Mouse (Mus musculus) embryo, embryonic 10.5 days (tissue): ENCODE data around the gene Tas2r143.
A peak's percentile ranks its signal among the peaks of the same experiment; 100 is the strongest.

Experiments
- DNase-seq: peaks from one replicate; pipeline ENCODE4 v3.0.0-alpha.2; 2015; ENCODE audit warnings: low spot score

Gene Tas2r143

DNA sequence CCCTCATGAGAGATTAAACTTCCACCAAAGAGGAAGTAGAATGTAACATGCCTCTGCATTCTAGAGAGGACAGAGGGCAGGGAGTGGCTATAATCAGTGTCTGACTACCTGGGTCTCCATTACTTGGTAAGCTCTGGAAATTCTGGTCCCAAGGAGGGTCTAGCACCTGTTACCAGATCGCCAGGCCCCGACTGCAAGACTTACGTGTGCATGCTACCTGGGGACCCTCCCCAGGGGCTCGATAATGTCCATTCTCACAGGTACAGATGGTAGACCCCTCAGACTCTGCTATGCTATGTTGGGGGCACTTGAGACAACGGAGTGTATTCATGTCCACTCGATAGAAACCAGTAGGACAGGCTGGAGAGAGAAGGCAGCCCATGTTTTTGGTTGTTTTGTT lies 34.8 kb upstream of the Tas2r143 start:
- DNase-seq, result no peak

GRCm38 (mm10) chr6:42369870-42370269 lies 30.2 kb upstream of the Tas2r143 start:
- DNase-seq, result peak; percentile 77

GRCm38 (mm10) chr6:42370630-42371363 lies 29.2 kb upstream of the Tas2r143 start:
- DNase-seq, result no peak

DNA sequence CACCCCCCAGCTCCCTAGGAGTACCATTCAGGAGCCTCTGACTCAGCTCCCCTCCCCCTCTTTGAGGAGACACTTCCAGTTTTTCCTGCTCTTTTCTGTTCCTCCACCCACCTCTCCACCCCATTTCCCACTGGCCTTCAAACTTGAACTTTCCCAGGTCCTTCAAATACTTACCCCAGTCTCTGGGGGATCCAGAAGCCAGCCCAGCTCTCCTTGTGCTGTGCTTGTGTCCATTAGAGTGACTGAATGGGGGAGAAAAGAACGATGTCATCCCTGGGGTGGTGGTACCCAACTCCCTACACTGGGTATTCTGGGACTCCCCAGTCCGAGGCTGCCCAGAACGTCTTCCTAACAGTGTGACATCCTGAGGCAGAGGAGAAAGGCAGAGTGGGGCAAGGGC lies 28.0 kb upstream of the Tas2r143 start:
- DNase-seq, result no peak

DNA sequence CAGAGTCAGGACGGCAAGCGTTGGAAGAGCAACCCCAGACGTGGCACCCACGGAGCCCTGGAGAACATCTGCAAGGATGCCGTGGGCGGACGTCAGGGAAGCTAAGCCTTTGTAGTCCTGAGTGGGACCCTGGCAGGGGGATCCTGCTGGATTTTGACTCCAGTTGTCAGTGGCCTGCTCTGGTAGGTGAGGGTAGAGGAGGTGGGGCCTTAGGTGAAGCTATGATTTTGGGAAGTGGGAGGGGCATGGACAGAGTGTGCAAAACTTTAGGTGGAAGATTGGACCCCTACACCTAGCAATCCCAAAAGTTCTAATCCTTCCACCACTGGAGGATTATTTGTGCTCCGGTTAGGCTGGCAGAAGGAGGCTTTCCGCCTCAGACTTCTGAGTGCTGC lies 27.6 kb upstream of the Tas2r143 start:
- DNase-seq, result no peak

DNA sequence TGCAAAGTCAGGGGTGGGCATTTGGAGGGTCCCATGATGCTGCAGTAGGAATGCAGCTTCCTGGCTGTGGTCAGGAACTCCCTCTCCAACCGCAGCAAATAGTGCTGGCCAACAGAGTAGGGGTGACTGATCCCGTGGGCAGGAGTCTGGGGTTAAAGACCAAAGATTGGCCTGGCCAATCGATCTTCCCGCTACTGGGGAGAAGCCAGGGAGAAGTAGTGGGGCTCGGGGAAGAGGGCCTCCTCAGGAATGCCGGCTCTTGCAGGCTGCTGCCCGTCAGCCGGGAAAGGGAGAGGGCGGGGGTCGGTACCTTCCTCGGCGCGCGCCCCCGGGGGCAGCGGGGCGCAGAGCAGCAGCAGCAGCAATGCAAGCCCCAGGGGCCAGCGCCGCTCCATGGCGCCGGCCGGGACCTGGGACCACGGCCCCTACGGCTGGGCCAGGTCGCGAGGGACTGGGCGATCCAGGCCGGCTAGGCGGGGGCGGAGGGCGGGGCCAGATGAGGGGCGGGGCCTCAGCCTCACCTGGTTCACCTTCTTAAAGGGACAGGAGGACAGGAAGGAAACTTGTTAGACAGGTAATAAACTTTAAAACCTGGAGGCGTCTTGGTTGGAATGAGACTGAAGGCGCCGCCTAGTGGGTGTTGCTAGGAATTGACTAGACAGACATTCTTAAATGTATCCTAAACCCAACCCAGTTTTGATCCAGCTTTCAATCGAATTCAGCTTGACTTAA lies 27.1 kb upstream of the Tas2r143 start, which contains the start of gene Epha1:
Epha1 (minus strand) TSS at position 453 of the 732 bp plus-strand sequence.
- DNase-seq, result peak; percentile 84

DNA sequence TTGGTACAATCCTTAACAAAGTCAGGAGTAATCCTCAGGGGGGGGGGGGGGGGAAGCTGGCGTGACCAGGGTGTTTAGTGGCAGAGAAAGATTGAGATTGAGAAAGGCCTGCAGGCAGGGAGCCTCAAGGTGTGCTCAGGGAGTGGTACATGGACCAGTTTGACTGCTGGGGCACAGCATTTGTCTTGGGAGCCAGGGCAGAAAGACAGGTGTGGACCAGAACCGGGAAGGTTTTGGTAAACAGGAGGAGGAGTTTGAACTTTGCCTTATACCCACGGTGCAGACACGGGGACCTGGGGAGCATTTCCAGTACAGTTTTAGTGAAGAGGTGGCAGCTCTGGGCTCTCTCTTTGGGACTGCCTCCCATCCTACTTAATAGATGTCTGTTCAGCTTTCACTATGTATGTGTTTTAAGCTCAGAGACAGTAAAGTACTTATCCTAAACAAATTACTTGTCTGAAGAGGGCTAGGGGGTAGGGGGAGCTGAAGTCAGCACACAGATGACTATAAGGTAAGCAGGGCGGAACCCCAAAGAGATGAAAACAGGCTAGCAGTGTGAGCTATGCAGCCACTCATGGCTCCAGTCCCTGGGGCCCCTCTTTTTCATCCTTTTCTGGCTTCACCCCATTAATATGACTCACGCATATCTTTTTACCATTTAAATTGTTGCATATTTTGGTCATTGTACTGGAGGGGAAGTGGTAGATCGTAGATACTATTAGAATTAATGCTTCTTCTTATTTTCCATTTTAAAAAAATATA lies 26.2 kb upstream of the Tas2r143 start:
- DNase-seq, result no peak

DNA sequence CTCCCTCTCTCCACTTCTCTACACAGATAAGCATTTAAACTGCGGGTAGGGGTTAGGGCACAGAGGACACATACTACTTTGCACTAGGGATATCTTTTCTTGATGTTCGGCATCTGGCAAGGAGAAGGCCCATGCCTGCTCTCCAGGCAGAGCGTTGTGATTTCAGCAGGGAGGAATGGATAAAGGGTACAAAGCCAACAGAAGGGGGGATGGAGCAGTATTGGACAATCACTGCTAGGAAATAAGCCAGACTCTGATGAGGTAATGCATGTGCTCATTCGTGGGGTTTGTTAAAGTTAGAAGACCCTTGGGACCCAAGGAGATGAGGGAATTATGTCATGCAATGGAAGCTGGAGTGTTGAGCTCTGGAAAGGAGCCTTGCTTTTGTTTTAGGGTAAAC lies 25.3 kb upstream of the Tas2r143 start:
- no peak for DNase-seq

GRCm38 (mm10) chr6:42375131-42375530 lies 24.9 kb upstream of the Tas2r143 start:
- DNase-seq, result no peak

DNA sequence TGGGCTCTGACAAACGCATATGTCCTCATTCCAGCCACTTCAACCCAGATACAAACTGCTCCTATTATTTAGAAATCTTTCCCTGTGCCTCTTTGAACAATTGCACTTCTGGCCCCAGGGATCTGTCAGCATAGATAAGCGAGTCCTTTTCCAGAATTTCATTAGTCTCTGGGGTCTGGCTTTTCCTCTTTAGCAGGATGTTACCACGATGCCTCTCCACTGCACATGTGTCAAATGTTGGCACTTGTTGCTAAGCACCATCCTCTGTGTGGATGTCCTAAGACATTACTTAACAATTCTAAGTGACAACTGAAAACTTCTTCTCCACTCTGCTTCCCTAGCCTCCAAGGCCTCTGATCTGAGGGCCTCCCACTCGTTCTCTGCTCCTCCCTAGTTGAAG lies 24.0 kb upstream of the Tas2r143 start:
- no peak for DNase-seq

- DNase-seq, result no peak
Observed at GRCm38 (mm10) chr6:42376504-42377019, 23.5 kb upstream of the Tas2r143 start.

GRCm38 (mm10) chr6:42377280-42377679 lies 22.8 kb upstream of the Tas2r143 start:
- DNase-seq, result no peak

GRCm38 (mm10) chr6:42379551-42379950 lies 20.5 kb upstream of the Tas2r143 start:
- no peak for DNase-seq

GRCm38 (mm10) chr6:42380416-42381144 lies 19.5 kb upstream of the Tas2r143 start:
- DNase-seq, result peak; percentile 79

DNA sequence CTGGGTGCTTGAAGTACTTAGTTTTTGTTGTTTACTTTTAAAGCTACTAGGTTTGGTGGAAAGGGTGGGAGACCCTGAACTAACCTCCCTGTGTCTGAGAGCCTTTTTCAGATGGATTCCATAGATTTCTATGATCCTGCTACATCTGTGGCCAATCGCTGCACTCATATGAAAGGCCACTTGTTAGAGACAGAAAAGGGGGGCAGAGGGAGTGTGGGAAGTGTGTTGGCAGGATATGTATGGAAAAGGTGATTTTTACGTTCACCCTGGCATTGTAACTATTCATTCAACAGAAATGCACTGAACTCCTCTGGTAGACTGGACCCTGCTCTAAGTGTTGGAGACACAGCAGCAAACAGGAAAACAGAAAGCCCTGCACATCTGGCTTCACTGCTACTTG lies 18.8 kb upstream of the Tas2r143 start:
- DNase-seq, result no peak

- DNase-seq, result no peak
Observed at GRCm38 (mm10) chr6:42381916-42382381, 18.1 kb upstream of the Tas2r143 start.

DNA sequence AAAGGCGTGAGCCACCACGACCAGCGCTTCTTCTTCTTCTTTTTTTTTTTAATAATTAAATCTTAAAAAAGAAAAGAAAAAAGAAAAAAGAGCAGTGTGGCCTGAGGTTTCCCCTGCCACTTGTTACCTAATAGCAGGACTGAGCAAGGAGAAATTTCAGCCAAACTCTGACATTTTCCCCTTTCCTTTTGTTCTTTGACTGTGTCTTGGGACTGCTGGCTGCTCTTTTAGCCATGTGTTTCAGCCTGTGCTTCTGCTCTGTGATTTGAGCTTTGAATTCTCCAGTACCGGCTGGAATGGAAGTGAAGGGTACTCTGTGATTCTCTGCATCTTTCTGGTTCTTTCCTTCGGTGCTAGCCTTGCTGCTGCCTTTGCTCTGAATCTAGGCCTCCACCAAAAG lies 16.7 kb upstream of the Tas2r143 start:
- DNase-seq, result no peak

DNA sequence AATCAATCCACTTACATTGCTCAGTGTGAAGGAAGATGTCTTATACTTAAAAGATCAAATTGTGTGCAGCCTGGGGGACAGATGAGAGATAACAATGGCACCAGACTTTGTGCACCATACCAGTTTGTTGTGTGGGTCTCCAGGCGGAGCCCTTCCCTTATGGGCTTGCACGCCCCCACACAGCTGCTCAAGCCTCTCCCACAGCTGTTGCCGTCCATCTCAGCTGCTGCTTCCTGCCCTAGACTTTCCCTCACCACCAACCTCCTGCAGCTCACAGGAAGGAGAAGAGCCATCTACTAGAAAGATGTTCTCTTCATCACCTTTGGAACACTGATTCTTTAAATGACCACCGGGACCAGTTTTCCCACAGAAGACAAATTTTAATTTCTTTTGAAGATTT lies 14.4 kb upstream of the Tas2r143 start:
- no peak for DNase-seq

DNA sequence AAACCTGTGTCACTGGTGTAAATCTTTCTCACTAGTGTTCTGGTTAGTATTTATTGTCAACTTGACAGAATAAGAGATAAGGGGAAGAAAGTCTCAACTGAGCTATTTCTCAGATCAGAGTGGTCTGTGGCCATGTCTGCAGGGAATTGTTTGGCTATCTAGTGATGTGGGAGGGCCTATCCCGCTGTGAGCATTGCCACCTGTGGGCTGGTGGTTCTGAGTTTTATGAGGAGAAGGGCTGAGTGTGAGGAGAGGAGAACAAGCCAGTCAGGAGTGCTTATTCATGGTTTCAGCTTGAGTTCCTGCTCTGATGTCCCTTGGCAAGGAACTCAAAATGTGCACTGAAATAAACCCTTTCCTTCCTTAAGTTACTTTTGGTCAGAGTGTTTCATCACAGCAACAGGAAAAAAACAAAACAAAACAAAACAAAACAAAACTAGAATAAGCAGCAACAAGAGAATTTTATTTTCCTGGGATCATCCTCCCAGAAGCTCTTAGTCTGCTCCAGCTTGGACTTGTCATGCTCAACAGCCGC lies 8.2 kb upstream of the Tas2r143 start:
- DNase-seq, result no peak

DNA sequence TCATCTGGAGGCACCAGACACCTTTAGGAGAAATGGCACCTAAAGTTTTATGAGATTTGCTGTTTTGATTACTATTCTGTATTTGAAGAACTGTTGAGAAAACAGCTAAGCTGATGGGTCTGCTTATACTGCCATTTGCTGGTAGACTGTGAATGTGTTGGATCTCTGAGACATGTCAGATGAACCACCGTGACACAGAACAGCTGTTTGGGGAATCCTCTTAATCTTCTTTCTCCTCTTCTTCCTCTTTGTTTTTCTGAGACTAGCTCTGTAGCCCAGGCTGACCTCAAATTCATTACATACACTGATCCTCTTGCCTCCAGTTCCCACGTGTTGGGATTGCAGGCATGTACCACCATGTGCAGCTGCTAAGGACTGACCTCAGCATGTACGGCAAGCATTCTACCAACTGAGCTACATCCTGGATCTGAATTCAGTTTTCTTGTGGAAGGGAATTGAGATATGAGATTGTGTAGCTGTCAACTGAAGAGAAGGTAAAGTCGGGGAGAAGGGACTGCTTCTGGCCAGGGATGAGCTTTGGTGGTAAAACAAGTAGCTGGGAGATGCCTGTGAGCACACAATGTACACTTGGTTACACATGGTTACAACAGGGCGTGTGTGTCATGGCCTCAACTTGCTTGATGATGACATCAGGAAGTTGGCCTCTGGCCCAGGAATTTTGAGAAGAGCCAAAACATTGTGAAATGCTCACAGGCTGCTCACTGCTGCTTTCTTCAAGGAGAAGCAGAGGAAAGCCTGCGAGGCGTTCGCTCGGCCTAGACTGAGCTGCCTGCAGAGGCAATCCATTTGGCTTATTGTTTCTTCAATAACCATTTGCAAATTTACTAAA lies 3.9 kb upstream of the Tas2r143 start:
- DNase-seq, result no peak
